Mouse (Mus musculus) MEL-GATA-1-ER (cell line): Measurements from ENCODE around the gene Fignl2.
"Not testable (repeated sequence)": the region's sequence is repeated elsewhere in the genome, so short reads cannot be mapped to it uniquely, and the experiment has no call there.

Experiments used
- DNase-seq: peaks from one replicate; pipeline ENCODE4 v3.0.0-alpha.2; 2012; ENCODE audit warnings: low read depth; ENCODE audit errors: extremely low read depth

Fignl2 gene

GRCm38 (mm10) chr15:101077813-101078730, at the start of gene Fignl2:
Gene Fignl2 (minus strand): TSS chr15:101078567.
- no peak for DNase-seq

GRCm38 (mm10) chr15:101126876-101127544, 48.6 kb upstream of the Fignl2 start:
- no peak for DNase-seq

- no peak for DNase-seq
Measured at GRCm38 (mm10) chr15:101125561-101125960, 47.2 kb upstream of the Fignl2 start.

- DNase-seq = no peak
Measured at GRCm38 (mm10) chr15:101123202-101123601, 44.8 kb upstream of the Fignl2 start.

GRCm38 (mm10) chr15:101122290-101122589, 43.9 kb upstream of the Fignl2 start:
- no peak for DNase-seq

- DNase-seq = no peak
Measured at GRCm38 (mm10) chr15:101121411-101122289, 43.3 kb upstream of the Fignl2 start.

- no peak for DNase-seq
Measured at GRCm38 (mm10) chr15:101118399-101119125, 40.2 kb upstream of the Fignl2 start.

GRCm38 (mm10) chr15:101115511-101116110, 37.2 kb upstream of the Fignl2 start, which contains the start of gene Ankrd33:
Gene Ankrd33 (plus strand): TSS chr15:101115755.
- DNase-seq = no peak

GRCm38 (mm10) chr15:101113778-101114177, 35.4 kb upstream of the Fignl2 start:
- not testable (repeated sequence) for DNase-seq

- DNase-seq = no peak
Measured at GRCm38 (mm10) chr15:101113176-101113575, 34.8 kb upstream of the Fignl2 start.

GRCm38 (mm10) chr15:101107906-101108671, 29.7 kb upstream of the Fignl2 start:
- no peak for DNase-seq

- no peak for DNase-seq
Measured at GRCm38 (mm10) chr15:101106011-101106410, 27.6 kb upstream of the Fignl2 start.

GRCm38 (mm10) chr15:101105496-101105994, 27.2 kb upstream of the Fignl2 start:
- peak; percentile 26 for DNase-seq

- DNase-seq = no peak
Measured at GRCm38 (mm10) chr15:101103605-101104304, 25.4 kb upstream of the Fignl2 start.

GRCm38 (mm10) chr15:101100996-101101395, 22.6 kb upstream of the Fignl2 start:
- DNase-seq = no peak

GRCm38 (mm10) chr15:101097985-101098651, 19.8 kb upstream of the Fignl2 start:
- DNase-seq = no peak

GRCm38 (mm10) chr15:101095392-101095791, 17.0 kb upstream of the Fignl2 start:
- DNase-seq = no peak

- no peak for DNase-seq
Measured at GRCm38 (mm10) chr15:101094979-101095378, 16.6 kb upstream of the Fignl2 start.
